Mouse (Mus musculus) cerebellum, adult 11-12 months (tissue): ENCODE measurements at regions not wholly inside any gene's neighbourhood (a gene's known extent, or its start where the extent isn't known, plus 50 kb on each side); places are given as distances from the start of the nearest gene placed in this dataset.
A peak's percentile ranks its signal among the peaks of the same experiment; 100 is the strongest.

ENCODE experiments used
- DNase-seq: peaks from one replicate; pipeline ENCODE4 v3.0.0; 2022

DNA sequence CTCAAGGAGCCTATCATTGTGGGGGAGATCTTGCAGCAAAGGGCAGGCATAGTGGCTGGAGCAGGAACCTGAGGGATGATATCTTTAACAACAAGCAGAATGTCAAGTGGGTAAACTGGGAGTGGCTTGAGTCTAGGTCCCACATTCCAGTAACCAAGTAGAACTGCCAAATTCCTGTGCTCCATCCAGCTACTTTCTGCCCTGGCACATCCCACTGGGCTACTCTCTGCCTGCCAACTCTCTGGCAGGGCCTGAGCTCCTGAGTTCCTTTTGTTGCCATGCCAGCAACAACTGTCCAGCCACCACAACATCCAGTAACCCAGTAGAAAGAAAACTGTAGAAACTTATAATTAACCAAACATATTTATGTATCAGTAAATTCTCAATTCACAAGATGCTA is 1088.8 kb upstream of the Tenm4 start:
- DNase-seq, result peak; percentile 2

DNA sequence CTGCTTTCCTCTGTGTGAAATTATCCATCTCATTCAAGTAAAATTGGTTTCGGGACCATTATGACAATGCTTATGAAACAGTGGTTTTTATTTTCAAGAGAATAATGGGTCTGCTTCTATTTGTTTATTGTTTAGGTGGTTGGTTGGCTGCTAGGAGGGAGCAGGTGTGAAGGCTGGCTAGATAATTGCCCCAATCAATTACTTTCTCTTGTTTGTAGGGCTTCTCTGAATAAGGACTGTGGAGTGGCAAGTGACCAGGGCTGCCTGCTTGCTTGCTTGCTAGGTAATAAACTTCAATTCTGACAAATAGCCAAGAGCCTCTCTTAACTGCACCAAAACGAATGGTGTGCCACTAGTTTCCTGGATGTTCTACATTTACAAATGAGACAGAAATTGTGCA is 1086.7 kb upstream of the Tenm4 start:
- DNase-seq, result no peak

DNA sequence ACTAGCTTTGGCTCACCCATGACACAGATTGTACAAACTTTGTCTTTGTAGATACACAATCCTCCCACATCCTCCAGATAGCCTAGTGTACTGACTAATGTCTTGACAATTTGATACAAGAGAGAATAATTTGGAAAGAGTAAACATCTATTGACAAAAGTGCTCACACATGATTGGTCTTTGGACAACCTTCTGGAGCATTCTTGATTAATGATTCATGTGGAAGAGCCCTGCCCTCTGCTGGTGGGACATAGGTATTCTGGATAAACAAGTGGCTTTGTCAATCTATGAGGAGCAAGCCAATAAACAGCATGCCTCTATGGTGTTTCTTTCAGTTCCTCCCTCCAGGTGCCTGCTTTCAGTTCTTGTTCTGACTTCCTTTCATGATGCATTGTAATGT is 1079.7 kb upstream of the Tenm4 start:
- DNase-seq, result no peak

DNA sequence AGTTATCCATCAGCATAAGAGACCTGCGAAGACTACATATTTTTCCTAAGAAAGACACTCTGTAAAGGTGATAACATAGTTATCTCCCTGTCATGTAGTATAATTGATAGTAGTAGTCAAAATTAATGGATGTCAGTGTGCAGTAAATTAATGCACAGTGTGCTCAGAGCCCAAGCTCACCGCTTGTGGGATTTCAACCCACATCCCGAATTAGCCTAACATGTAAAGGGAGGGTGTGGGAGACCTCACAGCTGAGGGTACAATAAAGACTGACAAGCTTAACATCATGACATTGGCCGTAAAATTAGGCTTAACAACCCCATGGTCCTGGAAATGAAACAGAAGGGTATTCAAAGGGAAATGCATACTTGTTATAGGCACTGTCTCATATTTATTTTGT is 1042.0 kb upstream of the Tenm4 start:
- no peak for DNase-seq

DNA sequence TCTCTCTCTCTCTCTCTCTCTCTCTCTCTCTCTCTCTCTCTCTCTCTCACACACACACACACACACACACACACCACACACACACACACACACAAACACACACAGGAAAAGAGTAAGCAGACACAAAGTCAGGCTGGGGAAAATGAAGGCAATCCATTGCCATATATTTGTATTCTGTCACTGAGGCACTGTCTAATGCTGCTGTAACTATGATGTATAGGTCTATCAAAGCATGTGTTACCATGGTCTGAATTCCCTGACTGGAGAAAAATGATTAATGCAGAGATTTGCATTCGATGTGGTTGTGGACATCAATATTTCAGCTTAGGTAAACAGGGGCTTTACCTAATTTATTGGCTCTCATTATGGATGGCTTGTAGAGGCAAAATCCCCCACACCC is 1038.0 kb upstream of the Tenm4 start:
- DNase-seq, result no peak

DNA sequence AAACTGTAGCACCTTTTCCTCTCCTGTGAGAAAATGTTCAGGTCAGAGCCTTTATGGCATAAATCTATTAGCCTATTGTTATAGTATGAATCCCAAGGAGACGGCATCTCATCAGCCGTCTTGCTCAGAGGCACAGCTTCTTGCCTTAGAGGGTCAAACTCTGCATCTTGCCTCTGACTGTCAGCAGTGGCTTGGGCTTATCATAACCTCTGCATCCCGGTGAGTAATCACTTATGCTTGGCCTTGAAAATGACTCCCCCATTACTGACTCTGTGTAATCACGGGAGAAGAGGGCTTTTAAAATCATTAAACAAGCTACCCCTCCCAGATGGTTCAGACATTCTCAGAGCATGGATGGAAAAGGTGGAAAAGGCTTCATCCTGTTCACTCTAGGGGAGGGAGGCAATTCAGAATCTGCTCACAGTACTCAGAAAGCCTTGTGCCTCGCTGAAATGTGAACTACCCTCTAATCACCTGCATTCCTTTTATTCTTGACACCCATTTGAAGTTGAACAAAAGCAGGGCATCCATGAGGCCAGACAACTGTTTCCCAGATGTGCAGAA is 1036.9 kb upstream of the Tenm4 start:
- DNase-seq, result no peak

DNA sequence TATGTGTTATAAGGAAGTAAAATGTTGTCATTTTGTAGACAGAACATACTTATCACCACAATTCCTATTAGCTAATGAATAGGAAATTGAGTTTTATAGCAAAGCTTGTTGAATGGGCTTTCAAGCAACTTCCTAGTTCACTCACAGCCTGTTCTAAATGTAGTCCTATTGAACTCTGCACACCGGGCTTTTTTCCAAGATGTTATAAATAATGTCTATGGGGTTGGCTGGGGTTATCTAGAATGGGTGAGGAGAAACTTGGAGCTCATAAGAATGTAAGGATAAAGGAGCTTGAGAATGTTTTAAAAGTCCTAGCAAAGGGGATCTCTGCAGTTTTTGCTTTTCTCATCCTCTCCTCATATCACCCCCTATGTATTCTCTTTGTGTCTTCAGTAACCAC is 1029.3 kb upstream of the Tenm4 start:
- no peak for DNase-seq

DNA sequence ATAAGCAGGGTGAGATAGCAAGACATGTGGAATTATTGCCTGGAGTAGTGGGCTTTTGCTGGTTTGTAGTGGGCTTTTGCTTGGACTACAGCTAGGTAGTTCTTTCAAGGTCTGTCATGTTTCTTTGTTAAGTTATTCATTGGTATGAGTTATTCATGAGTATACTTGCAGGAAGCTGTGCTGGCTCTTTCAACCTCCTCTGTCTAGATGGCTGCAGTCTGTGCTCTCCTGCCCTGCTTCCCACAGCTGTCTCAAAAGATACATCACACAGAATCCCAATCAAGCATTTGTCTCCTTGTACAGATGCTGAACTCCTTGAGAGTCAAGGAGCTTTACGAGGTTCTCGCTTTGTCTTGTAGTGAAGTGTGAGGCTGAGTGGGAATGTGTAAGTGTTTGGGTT is 1028.0 kb upstream of the Tenm4 start:
- no peak for DNase-seq
